Mouse (Mus musculus): Measurements from ENCODE around the gene Gcnt4. TPM values are rescaled to one million over a fixed set of nuclear protein-coding genes. Genes with fewer than 3 reads are reported as not detected.
"Not testable (repeated sequence)": the region's sequence is repeated elsewhere in the genome, so short reads cannot be mapped to it uniquely, and the experiment has no call there.

The Gcnt4 gene
- under 1 TPM; 0.22 TPM for total RNA-seq (2021)
- long read RNA-seq, experiment 1: 0 reads
- long read RNA-seq, experiment 2: 0 reads

DNA sequence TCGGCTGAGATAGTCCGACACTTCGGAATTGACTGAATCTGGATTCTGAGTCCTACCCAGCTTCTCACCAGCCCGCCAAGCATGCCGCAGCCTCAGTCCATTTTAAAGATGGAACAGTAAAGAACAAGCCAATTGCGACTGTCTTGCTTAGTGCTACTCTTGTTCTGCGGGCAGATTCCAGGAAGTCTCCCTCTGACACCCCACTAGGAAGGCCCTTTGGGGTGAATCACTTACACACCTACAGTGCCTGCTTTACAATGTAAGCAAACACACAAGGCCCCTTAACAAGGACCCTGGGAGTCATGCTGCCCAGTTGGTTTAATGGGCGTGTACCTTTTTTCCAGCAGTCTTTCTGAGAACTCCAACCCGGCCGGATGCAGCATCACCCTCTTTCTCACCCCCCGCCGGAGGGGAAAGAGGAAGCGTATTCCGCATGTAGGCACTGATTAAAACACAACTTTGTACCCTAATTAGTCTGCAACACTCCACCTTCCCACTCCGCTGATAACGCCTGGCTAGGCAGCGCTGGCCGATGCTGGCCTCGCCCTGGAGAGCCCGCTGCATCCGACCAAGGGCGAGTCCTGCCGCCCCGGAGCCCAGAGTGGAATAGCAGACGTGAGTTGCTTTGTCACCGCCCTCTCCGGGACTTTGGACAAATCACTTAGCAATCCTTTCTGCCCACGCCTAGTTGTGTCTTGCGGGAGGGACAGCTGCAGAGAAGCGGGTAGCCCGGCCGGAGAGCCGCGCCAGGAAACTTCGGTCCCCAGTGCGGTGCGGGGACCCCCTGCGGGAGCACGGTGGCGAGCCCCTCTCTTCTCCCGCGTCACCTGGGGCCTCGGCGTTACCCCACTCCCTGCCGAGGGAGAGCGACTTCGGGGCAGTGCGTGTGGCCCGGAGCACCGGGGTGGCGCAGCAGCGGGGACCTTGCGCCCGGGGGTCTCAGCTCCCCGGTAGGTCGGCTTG lies at the start of gene Gcnt4:
TSS of gene Gcnt4 (plus strand) at position 691 of the 963 bp plus-strand sequence.
- intact Hi-C loops (cut with DNase I): no loop called here
- DNase-seq: peak; percentile 58 to 61

DNA sequence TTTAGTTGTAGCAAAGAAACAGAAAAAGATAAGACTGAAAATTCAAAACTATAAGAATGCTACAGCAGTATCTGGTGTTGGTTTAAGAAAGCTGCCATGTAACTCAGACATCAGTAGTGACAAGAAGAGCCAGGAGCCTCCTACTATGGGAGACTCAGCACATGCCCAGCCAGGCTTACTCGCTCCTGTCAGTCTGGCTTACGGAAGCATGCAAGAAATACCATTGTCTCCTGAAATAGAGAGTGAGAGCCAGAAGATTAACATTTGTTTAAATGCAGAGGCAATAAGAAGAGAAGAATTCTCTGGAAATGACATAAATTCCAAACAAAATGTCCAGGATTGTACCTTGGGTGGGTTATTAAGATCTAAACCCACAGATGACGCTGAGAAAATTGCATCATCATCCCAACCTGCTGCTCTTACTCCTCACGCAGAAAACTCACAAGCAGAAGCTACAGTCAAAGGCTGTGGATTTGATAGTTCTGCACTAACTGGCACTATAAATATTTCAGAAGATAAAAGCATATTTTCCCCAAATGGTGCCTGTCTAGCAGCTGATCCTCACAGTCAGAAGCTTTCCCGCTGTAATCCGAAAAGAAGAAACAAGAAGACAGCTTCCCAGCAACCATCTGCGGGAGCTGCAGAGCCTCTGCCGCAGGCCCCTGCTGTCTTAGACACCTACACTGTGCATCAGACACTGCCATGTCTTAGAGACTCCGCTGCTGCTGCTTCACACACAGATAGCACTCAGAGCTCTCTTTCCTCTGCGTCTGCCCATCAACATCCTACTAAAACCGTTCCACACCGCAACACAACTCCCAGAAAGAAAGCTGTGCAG lies 46.0 kb upstream of the Gcnt4 start:
- intact Hi-C loops (cut with DNase I): no loop called here

DNA sequence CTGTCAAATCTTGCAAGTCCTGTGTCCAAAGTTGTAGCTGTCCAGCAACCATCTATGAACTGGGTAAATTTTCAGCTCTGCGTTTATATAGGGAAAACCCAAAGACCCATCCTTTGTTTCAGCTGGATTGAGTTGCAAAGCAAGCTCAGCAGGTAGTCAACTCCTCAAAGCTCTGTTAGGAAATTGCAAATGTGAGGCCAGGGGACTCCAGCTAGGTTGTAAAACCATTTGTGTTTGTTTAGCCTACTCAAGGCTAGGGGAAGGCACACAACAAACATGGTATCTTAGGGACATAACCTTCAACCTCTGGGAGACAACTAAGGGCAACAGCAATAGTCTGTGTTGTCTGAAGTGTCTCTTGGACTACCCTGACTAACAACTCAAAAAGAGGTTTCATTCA lies 40.0 kb upstream of the Gcnt4 start:
- no peak for DNase-seq
- intact Hi-C loops (cut with DNase I): no loop called here

More for the DNA sequence above, 46.0 kb upstream of the Gcnt4 start:
- DNase-seq: no peak

DNA sequence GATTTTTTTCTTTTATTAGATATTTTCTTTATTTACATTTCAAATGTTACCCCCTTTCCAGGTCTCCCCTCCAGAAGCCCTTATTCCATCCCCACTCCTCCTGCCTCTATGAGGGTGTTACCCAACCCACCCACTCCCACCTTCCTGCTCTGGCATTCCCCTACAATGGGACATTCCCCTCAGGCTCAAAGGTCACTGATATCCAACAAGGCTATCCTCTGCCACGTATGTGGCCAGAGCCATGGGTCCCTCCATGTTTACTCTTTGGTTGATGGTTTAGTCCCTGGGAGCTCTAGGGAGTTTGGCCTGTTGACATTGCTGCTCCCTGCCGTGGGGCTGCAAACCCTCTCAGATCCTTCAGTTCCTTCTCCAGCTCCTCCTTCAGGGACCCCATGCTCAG lies 34.5 kb upstream of the Gcnt4 start:
- no peak for DNase-seq
- intact Hi-C loops (cut with DNase I): no loop called here

DNA sequence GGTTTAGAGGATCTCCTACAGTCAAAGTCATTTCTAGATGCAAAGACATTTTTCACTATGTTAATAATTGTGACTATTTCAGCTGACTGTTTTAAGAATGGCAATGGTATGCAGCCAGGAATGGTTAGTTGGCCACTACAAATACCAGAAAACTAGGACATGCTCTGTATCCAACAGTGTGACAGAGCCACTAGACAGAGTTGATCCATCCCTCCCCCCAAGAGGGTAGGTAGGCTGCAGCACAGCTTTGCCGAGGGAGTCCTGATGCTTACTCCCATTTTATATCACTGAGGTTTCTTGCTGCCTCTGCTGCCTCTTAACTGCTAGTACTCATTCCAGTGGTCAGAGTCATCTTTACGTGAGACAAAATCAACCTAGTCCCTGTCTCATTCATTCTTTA lies 29.3 kb upstream of the Gcnt4 start:
- no peak for DNase-seq
- intact Hi-C loops (cut with DNase I): no loop called here

DNA sequence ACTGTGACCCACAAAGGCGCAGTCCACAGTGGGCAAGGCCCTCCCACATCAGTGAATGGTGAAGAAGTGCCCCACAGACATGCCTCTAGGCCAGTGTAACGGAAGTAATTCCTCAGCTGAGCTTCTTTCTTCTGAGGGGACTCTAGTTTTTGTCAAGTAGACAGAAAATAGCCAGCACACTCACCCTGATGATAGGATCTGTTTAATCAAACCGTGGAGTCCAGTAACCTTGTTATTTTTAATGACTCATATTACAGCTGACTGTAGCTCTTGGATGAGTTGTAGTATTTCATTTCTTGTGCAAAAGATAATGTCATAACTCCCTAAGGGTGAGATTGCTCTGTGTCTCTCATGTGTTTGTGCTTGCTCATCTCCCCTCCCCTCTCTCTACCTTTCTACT lies 17.8 kb upstream of the Gcnt4 start:
- intact Hi-C loops (cut with DNase I): no loop called here
- DNase-seq: no peak

DNA sequence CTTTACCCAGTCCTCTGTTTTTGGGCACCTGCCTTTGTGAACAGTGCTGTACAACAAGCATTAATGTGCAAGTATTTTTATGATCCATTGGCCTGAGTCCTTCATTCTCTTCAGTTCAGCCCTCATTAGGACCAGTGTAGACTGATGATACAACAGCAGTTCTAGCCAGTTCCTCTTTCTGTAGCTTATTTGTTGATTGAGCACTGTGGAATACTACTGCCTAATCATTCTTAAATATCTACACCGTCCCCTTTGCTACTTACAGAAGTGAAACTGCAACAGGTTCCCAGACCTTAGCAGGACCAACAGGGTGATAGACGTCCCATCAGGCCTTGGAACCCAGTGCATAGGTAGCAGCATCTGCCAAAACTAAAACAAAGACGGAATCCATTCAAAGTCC lies 13.3 kb upstream of the Gcnt4 start:
- DNase-seq: no peak
- intact Hi-C loops (cut with DNase I): no loop called here

DNA sequence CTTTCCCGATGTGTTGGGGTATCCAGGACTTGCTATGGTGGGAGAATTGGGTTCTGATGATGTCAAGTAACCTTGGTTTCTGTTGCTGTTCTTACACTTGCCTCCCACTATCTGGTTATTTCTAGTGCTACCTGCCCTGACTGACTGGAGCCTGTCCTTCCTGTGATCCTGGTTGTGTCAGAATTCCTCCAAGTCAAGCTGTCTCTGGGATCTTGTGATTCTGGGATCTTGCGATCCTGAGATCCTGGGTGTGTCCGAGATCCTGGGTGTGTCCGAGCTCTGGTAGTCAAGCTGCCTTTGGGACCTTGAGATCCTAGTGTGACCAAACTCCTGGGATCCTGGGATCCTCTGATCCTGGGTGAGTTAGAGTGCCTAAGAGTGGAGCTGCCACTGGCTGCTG lies 1.4 kb upstream of the Gcnt4 start:
- DNase-seq; intact Hi-C loops (cut with DNase I): not testable (repeated sequence)

DNA sequence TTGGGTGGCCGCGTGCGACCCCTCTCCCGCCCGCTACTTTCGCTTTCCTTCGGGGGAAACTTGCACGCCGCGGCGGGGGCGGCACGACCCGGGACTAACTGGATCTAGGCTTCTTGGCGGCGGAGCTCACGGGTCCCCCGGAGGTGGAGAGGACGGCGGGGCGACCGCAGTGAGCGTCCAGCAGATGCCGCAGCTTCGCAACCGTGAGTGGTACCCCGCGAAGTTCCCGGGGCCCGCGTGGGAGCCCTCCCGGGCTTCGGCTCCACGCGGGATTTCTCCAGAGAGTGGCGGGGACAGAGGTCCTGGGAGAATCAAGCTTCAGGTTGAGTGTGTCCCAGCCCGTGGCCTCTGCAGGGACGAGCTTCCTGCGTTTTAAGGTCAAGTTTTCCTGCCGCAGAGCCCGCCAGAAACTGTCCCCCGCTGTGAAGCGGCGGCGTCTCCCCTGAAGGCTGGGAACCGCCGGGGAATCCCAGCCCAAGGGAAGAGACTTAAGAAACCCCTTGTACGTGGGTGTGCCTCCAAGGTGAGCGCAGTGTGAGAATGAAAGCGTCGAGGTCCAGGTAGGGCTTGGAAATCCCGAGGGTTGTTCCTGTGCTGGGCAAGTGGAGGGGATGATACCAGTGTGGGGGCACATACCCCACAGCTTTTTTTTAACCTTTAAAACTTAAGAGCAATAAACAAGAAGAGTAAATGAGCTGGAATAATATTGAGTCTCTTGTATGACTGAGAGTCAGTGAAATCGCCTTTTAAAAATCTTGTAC lies 676 bp downstream of the Gcnt4 start:
- intact Hi-C loops (cut with DNase I): no loop called here
- peak; percentile 18 to 21 for DNase-seq

DNA sequence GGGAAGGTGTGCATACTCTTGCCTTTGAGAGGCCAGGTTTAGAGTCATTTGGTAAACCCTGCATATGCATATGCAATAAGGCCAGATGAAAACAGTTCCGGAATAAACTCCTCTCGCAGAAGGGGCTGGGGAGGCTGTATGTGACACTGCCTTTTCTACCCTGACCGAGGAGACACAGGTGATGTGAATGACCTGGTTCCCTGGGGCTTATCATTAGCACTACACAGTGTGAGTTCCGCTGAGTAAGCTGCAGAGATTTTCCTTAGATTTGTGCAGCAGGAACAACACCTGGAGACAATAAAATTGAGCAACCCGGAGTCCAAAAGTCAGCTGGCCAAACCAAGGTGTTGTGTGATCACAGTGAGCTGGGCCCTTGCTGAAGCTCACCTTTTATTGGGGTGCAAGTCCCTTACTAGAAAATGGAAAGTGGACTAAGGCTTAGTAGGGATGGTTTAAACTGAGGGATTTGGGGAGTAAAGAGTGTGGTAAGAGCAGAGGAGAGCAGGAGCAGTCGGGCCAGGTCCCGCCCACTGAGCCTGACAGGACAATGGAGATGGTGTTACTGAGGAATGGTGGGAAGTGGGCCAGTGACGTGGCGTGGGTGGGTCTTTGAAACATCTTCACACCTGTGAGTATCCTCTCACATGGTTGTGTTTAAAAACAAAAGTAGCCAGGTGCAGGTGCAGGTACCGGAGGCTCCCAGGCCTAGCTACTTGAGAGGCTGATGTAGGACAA lies 1.7 kb downstream of the Gcnt4 start:
- intact Hi-C loops (cut with DNase I): no loop called here
- DNase-seq: no peak

DNA sequence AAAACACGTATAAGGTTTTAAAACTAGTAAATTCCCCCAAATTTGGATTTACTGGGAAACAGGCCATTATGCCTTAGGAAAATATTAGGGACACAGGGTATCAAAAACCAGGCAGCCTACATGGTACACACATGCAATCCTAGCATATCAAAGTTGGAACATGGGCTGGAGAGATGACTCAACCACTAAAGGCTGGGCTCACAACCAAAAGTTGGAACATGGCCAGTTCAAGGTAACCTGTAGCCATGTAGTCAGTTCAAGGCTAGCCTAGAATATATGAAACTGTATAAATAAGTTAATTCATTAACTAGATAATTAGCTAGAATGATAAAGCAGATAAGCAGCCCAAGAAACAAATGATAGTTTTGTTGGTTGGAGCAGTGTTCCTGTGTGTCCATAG lies 3.3 kb downstream of the Gcnt4 start:
- no peak for DNase-seq
- intact Hi-C loops (cut with DNase I): no loop called here

DNA sequence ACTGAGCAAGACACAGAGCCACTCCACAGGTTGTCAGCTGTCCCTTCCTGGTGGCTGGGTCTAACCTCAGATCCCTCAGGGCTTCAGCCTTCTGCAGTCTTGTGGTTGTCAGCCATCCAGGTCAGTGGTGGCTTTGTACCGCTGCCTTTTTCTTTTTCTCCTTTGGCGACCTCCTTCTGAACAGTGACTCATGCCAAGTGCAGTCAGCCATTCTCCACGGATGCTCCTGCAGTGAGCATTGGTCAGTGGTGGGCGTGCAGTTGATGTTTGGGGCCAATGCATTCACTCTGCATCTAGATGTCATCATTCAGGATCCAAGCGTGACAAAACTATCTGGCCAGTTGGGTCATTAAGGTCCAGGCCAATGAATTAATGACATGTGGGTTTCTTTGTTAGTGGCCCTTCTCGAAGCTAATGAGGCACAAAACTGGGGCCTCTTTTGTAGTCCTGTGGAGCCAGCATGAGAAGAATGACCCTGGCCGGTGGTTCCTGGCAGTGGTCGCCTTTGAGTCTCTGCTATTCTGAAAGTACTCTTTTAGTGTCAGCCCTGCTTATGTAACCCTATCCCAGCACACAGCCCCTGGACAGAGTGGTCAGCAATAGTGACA lies 4.0 kb downstream of the Gcnt4 start:
- intact Hi-C loops (cut with DNase I): no loop called here
- DNase-seq: no peak

DNA sequence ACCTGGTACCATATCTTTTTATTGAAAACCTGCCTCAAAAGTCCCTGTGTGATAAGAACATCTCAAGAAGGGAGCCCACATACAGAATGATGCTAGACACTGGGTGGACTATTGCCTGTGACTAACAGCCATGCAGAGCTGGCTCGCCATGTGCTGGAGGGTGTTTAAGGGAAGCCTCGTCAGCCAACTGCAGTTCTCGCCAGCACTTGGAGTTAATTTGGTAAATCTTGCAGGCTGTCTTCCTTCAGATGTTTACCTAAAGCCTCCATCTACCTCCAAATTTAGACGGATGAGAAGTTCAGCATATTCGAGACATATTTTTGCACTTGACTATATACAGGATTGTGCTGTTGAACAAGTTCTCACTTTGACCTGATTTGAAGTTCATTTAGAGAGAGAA lies 8.3 kb downstream of the Gcnt4 start:
- intact Hi-C loops (cut with DNase I): no loop called here
- no peak for DNase-seq

DNA sequence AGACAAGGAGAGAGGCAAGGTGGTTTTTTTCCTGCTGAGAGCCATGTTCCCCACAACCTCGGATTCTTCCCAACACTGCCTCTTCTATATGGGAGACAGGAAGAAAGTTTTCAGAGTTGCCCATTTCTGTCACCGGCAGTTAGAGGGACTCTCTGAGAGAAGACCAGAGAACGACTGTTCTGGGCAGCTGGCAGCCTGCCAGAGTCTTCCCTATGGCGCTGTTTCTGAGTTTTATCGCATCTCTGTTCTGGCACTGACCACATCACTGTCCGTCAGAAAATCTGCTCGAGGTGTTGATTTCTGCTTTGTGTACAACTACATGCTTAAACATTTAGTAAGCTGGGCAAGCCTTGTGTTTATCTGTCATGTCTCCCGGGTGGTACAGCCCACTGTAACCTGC lies 8.9 kb downstream of the Gcnt4 start:
- intact Hi-C loops (cut with DNase I): no loop called here
- DNase-seq: no peak

DNA sequence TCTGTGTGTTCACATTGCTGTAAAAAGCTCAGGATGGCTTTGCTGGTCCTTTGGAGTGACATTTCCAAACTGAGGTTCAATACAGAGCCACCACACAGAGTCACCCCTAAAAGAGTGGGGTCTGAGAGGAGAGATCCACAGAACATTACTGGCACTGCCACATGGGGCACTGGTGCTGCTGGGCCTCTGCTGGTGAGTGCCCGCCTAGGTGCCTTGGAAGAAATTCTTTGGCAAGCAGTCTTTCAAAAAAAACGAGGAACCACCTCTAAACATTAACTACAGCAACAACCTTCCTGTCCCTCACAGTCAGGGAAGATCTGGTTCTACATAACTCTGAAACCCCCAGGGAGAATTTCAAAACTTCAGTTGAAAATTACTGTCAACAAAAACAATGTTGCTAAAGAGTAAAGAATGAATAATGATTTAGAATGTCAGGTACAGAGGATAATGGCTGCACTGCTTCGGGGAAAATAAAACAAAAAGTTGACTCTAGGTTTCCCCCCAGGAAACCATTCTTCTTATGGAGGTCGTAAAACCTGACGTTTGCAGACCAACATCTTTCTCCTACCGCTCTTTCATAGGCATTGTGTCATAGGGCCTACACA lies 11.8 kb downstream of the Gcnt4 start:
- DNase-seq: no peak
- intact Hi-C loops (cut with DNase I): loop anchor here (5.0 kb wide), 1 partner anchor 1484 kb away; no protein-coding TSS in a partner anchor

DNA sequence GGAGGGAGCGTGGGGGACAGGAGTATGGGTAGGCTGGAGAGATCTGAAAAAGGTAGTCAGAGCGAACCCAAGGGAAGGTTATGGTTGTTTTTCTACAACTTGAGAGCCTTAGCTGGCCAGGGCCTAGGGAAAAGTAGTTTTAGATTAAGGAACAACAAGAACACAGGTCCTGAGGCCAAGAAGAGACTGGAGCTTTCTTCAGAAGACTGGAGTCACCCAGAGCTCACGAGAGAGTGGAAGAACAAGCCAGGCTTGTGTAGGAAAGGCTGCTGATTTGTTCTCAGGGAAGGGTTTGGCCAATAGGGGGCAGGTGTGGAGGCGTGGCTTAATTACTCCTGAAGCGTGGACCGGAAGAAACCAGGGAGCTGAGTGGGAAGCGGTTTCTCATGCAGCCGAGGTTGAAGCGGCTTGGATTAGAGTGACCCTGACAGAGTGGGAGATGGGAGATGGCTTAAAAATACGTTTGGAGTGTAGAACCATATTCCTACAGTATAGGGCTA lies 12.6 kb downstream of the Gcnt4 start:
- DNase-seq: no peak
- intact Hi-C loops (cut with DNase I): loop anchor here (5.0 kb wide), 1 partner anchor 1485 kb away; no protein-coding TSS in a partner anchor

DNA sequence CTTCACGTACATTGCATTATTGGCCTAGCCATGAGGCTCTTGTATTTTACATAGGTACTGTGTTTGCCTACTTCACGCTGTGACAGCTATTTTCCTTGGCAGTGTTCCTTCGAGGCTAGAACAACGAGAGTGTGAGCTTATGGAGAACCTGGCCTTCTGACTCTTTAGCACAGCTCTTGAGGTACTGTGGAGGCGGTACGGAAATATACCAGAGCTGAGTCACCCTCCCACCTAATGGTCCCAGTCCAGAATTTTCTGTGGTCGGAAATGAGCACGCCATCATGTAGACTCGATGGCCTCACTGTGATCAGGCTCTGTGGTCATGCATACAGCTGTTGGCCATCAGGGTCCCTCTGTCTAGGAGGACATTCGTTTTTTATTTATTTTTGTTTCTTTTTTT lies 15.2 kb downstream of the Gcnt4 start:
- intact Hi-C loops (cut with DNase I): loop anchor here (5.0 kb wide), 1 partner anchor 1487 kb away; no protein-coding TSS in a partner anchor
- DNase-seq: no peak

DNA sequence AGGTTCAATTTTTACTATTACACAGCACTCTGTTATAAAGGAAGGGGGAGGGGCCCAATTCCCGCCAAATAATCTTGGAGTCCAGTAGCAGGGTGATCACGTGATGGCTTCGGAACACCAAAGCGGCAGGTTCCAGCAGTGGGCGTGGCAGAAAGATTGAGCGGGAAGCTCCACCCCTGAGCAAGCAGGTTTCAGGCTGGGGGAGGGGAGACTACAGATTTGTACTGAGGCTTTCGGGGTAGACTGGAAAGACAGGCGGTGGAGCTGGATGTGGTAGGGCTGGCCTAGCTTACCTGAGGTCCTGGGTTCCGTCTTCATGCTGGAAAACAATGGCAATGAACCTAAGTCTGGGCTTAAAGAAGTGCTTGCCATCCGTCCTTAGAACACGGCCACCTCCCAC lies 17.0 kb downstream of the Gcnt4 start:
- DNase-seq; intact Hi-C loops (cut with DNase I): not testable (repeated sequence)

DNA sequence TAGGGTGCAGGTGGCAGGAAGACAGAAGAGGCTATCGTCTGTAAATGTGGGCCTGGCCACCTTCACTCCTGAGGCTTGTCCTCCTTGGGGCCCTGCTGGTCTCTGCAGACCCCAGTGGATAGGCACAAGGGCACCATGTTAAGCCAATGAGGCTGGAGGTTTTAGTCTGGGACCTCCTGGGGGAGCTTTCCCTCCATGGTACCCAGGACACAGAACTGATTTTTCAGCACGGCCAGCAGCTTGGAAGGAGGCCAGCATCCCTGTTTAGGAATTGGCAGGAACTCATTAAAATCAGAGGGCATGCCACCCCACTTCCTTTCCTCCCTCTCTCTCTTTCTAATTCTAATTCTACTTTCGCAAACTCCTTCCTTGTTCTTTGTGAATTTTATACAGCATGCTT lies 19.1 kb downstream of the Gcnt4 start:
- peak in 1 of 2 experiments; percentile 31 for DNase-seq

More for the DNA sequence above, 19.1 kb downstream of the Gcnt4 start:
- intact Hi-C loops (cut with DNase I): no loop called here

Measured in heart, postnatal 14 days (tissue).